Mouse (Mus musculus): ENCODE data around the gene Cela1. TPM values are rescaled to one million over a fixed set of nuclear protein-coding genes. Genes with fewer than 3 reads are reported as not detected.

Gene Cela1
- polyA plus RNA-seq (2017; shearing (Covaris generic)): not detected

GRCm38 (mm10) chr15:100687430-100687971 lies at the start of gene Cela1:
Gene Cela1 (minus strand): TSS chr15:100687921.

GRCm38 (mm10) chr15:100729281-100729985 lies 41.7 kb upstream of the Cela1 start, which contains the start of gene Galnt6:
Gene Galnt6 (minus strand): TSS chr15:100729376.

GRCm38 (mm10) chr15:100669337-100669736 lies 18.4 kb downstream of the Cela1 start, which contains the start of gene Bin2:
Gene Bin2 (minus strand): TSS chr15:100669553.

GRCm38 (mm10) chr15:100636700-100637501 lies 50.8 kb downstream of the Cela1 start, which contains the start of gene Smagp:
Gene Smagp (minus strand): TSS chr15:100636940.

Other genes starting within 250 kb of the Cela1 start
- gene Letmd1, start 218.9 kb downstream of the Cela1 start, polyA plus RNA-seq (2017; shearing (Covaris generic)): 46.0 TPM
- gene Csrnp2, start 192.4 kb downstream of the Cela1 start, polyA plus RNA-seq (2017; shearing (Covaris generic)): 21.0 TPM
- gene Tfcp2, start 135.9 kb downstream of the Cela1 start, polyA plus RNA-seq (2017; shearing (Covaris generic)): 8.1 TPM
- 105 TPM for gene Pou6f1, start 87.9 kb downstream of the Cela1 start, polyA plus RNA-seq (2017; shearing (Covaris generic))
- gene Dazap2, start 72.6 kb downstream of the Cela1 start, polyA plus RNA-seq (2017; shearing (Covaris generic)): 785 TPM
- gene Smagp, start 51.0 kb downstream of the Cela1 start, polyA plus RNA-seq (2017; shearing (Covaris generic)): 0.90 TPM
- 544 TPM for gene Bin2, start 18.4 kb downstream of the Cela1 start, polyA plus RNA-seq (2017; shearing (Covaris generic))
- 349 TPM for gene Galnt6, start 41.5 kb upstream of the Cela1 start, polyA plus RNA-seq (2017; shearing (Covaris generic))
- 8.6 TPM for gene Slc4a8, start 73.8 kb upstream of the Cela1 start, polyA plus RNA-seq (2017; shearing (Covaris generic))
- not detected for gene Scn8a, start 181.9 kb upstream of the Cela1 start, polyA plus RNA-seq (2017; shearing (Covaris generic))

Measured in naive thymus-derived CD4-positive, alpha-beta T cell, adult 5 months (primary cell).